Mouse (Mus musculus): ENCODE results near the gene Kif1b.
A peak's percentile ranks its signal among the peaks of the same experiment; 100 is the strongest.

The Kif1b gene

GRCm38 (mm10) chr4:149136982-149137770 is 170.3 kb downstream of the Kif1b start, which contains the start of gene Cenps:
Cenps (minus strand) TSS chr4:149137629.
- peak; percentile 87 for DNase-seq (ENCODE audit: low spot score)

DNA sequence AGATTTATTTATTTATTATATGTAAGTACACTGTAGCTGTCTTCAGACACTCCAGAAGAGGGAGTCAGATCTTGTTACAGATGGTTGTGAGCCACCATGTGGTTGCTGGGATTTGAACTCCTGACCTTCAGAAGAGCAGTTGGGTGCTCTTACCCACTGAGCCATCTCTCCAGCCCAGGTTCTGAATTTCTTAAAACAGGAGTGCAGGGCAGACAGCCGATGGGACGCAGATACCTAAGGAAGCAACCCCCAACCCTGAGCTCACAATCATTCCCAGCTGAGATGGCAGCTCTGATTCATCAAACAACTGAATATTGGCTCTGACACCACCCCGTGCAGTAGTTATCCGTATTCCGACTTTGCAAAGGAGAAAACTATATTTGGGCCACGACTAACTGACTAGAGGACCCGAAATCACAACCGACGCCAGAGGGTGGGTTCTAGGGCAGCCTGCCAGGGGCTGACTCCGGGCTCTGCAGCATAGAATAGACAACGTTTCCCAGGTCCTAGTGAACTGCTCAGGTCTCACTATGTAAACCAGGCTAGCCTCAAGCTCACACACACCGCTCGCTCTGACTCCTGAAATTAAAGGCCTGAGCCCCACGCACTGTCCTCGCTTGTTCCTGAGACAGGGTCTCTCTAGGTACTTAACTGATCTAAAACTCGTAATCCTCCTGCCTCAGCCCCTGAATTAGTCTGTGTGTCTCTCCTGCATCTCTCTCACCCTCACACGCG is 171.2 kb downstream of the Kif1b start:
- no peak for DNase-seq (ENCODE audit: low spot score)

DNA sequence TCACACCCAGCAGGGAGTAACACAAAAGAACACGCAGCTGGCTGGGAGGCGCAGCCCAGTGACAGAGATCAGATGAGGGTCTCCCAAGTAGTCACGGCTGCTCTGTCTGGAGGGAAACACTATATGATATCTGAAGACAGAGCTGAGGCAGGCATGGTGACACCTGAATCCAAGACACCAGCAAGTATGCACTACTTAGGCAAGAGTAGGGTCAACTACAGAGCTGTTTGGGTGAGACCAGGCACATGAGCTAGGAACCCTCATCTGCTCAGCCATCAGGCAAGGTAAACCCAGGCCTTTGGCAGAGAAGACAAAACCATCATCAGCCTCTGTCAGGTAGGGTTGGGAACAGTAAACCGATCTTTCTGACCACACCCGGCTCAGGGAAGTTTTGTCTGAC is 174.1 kb downstream of the Kif1b start:
- DNase-seq (ENCODE audit: low spot score), result no peak

- no peak for DNase-seq (ENCODE audit: low spot score)
Observed at GRCm38 (mm10) chr4:149131789-149132565, 175.5 kb downstream of the Kif1b start.

GRCm38 (mm10) chr4:149131021-149131752 is 176.3 kb downstream of the Kif1b start:
- DNase-seq (ENCODE audit: low spot score), result no peak

DNA sequence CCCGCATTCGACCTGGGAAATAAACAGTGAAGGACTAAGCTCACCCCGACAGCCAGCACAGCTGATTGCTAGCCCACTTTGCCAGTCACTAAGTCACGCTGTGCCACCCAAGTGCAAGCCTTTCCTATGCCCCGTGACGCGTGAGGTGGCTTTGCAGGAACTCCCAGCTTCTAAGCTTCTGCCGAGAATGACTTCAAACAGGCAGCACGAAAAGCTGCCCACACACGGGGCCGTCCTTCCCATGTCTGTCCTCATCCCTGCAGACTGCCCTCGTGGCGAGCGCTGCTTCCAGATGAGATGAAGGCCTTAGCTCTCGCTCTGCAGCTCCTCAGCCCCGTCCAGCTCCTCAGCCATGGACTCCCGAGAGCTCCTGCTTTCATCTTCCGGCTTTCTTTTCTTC is 179.0 kb downstream of the Kif1b start:
- DNase-seq (ENCODE audit: low spot score), result no peak

DNA sequence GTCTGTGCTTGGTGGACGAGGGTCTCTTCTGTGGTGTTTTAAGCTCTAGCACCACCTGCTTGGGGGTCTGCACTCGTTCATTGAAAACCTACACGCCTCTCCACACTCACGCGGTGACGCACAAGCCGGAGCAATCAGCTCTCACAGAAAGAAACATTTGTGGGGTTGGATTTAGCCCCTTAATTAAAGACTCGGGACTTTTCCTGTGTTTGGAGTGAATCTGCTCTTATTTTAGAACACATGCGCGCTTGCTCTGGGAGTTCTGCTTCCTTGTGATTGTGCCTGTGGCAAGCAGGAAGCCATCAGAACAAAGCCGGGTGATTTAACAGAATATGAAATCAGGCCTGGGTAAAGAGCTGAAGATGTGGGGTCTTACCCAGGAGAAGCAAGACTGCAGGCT is 180.8 kb downstream of the Kif1b start, which contains the start of gene Cort:
Gene Cort, minus strand, starts transcription at position 101 of the 400 bp plus-strand sequence.
- no peak for DNase-seq (ENCODE audit: low spot score)

All from ovary, postnatal 10 days (tissue).